Mouse (Mus musculus) small intestine, adult 2 months (tissue): ENCODE data around the gene Nfs1.

Source experiments
- CTCF ChIP-seq: fragments of 200-500 bp; IDR thresholded peaks from 2 replicates; pipeline ENCODE4 v1.5.1; 2012; ENCODE audit warnings: low read depth, mild to moderate bottlenecking, control low read depth, inconsistent platforms, low read length, moderate library complexity, mixed read lengths; ENCODE audit not compliant: insufficient replicate concordance, insufficient read length; ENCODE audit errors: extremely low read depth
- POLR2A ChIP-seq: fragments of 200-500 bp; IDR thresholded peaks from 2 replicates; pipeline ENCODE4 v1.6.1; 2012; ENCODE audit warnings: low read depth, mild to moderate bottlenecking, control low read depth, inconsistent platforms, low read length, moderate library complexity

DNA sequence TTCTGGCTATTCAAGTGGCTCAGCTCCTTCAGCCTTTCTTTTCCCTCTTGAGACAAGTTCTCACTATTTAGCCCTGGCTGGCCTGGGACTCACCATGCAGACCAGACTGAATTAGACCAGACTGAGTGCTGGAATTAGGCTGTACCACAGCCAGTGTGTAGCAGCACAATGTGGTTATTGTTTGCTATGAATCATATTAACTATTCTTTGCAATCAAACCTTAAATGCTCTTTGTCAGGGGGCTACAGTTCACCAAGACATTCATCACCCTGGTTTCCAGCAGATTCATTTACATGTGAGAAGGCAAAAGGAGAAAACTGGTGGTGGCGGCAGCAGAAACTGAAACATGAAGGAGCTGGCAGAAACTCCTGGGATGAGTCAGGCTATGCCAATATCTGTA is 54.2 kb downstream of the Nfs1 start:
- TF ChIP-seq CTCF (no peak), POLR2A (no peak)
